Mouse (Mus musculus) naive thymus-derived CD4-positive, alpha-beta T cell, adult 2 months (primary cell): ENCODE measurements at regions not wholly inside any gene's neighbourhood (a gene's known extent, or its start where the extent isn't known, plus 50 kb on each side); places are given as distances from the start of the nearest gene placed in this dataset.
"Not testable (repeated sequence)": the region's sequence is repeated elsewhere in the genome, so short reads cannot be mapped to it uniquely, and the experiment has no call there.

Source experiments
- DNase-seq: peaks from one replicate; pipeline ENCODE4 v3.0.0-alpha.2; 2011; ENCODE audit warnings: low read depth

- DNase-seq = not testable (repeated sequence)
Measured at GRCm38 (mm10) chr17:6489926-6490564, 60.1 kb downstream of the Dynlt1b start.

DNA sequence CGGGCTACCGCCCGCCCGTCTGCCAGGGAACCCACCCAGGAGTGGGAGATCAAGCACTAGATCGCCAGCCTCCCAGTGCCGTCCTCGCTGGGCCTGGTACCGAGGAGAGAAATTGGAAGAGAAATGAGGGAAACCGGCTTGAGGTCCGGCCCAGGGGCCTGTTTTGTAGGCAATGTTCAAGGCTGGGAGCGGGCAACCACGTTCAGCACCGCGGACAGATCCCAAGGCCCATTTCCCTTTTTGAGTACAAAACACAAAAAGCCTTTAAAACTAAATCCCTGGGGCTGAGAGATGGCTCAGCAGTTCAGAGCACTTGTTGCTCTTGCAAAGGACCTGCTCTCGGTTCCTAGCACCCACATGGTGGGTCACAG is 60.6 kb downstream of the Dynlt1b start:
- DNase-seq = not testable (repeated sequence)

DNA sequence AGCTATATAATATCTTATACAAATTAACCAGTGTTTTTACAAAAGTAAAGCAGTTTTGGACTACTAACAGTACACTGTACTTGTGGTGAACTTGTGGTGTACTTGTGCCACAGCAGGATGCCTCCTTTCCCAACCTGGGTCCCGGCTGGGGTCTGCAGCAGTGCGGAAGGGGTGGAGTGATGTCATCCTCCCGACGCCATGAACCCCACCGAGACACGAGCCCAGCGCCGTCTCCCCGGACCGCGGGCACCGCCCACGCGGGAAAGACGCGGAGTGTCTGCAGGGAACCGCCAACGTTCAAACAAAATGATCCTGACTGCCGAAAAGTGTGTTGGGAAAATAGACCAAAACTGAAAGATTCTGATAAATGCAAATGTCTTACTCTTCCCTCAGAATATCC is 62.6 kb downstream of the Dynlt1b start:
- DNase-seq = not testable (repeated sequence)

- DNase-seq = peak; percentile 26
Measured at GRCm38 (mm10) chr17:6492950-6493349, 63.0 kb downstream of the Dynlt1b start.

GRCm38 (mm10) chr17:6496491-6496890 is 66.6 kb downstream of the Dynlt1b start:
- DNase-seq = not testable (repeated sequence)

- not testable (repeated sequence) for DNase-seq
Measured at GRCm38 (mm10) chr17:6502676-6503075, 72.8 kb downstream of the Dynlt1b start.

- DNase-seq = not testable (repeated sequence)
Measured at GRCm38 (mm10) chr17:6505896-6506295, 76.0 kb downstream of the Dynlt1b start.

DNA sequence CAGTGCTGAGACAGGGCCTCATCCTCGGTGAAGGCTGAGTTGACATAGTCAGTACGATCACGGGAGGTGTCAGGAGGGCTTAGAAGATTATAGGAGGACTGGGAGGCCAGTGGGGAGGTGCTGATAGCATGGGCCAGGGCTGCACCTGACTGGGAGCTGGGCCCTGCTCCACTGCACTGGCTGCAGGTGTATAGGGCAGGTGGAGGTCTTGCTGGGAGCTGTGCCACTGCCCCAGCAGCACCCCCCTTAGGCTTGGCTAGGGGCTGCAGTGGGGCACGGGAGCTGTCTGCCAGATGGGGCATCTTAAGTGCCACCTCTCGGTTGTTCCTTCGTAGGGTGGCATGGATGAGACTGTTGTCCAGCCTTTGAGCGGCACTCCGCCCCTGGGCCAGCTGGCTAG is 85.2 kb downstream of the Dynlt1b start:
- not testable (repeated sequence) for DNase-seq

DNA sequence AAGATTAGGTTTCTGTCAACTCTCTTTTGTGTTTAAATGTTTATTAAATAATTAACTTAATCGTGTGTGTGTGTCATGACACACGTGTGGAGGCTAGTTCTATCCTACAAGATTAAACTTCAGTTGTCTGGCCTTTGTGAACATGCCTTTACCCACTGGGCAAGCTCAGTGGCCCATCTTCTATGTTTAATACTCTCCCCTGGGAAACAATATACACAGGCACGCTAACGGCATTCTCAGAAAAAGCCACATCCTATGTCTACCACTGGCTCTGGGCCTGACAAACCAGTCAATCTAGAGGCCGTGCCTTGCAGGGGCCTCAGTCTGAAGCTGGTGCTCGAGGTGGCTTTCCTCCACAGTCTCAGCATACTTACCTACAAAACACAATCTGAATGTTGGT is 82.4 kb upstream of the Dynlt1c start:
- not testable (repeated sequence) for DNase-seq

GRCm38 (mm10) chr17:6520001-6520400 is 81.5 kb upstream of the Dynlt1c start:
- DNase-seq = not testable (repeated sequence)

DNA sequence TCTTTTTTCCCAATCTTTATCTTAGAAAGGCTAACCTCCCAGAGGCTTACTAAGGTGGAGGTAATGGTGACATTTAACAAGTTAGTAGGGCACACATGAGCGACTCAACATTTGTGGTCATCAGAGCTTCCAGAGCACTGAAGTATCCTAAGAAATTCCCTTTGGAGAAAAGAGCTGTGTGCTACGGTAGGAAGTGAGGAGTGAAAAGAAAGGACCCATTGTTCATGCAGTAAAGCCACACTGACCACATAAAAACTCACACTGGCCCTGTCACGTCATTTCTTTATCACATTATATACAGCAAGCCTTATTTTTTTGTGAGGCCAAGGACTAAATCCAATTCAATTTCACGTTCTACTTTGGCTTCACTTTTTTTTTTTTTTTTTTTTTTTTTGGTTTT is 80.7 kb upstream of the Dynlt1c start:
- not testable (repeated sequence) for DNase-seq

GRCm38 (mm10) chr17:6522185-6522584 is 79.3 kb upstream of the Dynlt1c start:
- DNase-seq = not testable (repeated sequence)

DNA sequence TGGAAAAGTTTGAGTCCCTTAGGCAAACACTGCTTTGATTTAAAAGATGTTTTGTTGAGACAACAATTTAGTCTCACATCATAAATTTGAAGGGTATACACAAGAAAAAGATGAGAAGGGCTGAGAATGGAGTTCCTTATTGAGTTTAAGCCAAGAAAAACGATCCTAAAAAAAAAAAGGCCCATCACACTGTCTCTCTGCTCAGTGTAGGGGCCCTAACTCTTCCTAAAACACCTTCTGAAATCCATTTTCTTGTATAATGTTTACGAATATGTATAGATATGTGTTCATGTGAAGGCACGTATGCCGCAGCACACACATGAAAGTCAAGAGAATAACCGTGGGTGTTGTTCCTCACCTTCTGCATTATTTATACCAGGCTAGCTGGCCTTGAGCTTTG is 62.7 kb upstream of the Dynlt1c start:
- not testable (repeated sequence) for DNase-seq

DNA sequence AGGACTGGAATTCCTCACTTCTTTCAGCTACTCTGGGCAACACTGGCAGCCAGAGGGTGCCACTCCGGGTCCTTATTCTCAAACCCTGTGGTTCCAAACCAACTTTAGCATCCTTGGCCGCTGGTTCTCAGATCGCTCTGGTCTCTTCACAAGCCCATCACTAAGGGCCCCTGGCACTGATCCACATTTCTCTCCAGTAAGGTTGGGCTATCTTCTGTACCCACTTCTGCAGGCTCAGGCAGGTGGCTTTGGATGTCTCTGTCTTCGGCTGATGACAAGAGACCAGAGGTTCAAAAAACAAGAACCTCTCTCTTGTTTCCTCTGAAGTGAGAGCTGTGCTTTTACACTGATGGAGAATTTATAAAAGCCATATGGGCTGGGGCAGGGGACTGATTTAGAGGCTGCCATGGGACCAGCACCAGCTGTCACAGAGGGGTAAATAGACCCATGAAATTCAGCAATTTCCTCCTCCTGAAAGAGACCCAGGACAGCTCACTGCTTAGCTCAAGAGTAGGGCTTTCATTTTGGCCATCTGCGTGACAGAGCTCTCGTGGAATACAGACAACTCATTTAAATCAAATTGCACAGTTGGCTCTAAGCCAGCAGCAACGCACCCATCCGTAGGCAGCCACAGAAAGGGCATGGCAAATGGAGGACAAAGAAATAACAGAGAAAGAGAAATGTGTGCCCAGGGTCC is 54.3 kb upstream of the Dynlt1c start:
- not testable (repeated sequence) for DNase-seq

- not testable (repeated sequence) for DNase-seq
Measured at GRCm38 (mm10) chr17:6547937-6548336, 53.5 kb upstream of the Dynlt1c start.
